Mouse (Mus musculus) right cerebral cortex, postnatal 36 days (tissue): ENCODE data around the gene Tarbp2.

Source experiments
- DNase-seq, 2 experiments: peaks; one replicate each; pipeline ENCODE4 v3.0.0; 2022; ENCODE audit warnings: low spot score in 2 of 2, mixed read lengths in 1 of 2

Tarbp2 gene

DNA sequence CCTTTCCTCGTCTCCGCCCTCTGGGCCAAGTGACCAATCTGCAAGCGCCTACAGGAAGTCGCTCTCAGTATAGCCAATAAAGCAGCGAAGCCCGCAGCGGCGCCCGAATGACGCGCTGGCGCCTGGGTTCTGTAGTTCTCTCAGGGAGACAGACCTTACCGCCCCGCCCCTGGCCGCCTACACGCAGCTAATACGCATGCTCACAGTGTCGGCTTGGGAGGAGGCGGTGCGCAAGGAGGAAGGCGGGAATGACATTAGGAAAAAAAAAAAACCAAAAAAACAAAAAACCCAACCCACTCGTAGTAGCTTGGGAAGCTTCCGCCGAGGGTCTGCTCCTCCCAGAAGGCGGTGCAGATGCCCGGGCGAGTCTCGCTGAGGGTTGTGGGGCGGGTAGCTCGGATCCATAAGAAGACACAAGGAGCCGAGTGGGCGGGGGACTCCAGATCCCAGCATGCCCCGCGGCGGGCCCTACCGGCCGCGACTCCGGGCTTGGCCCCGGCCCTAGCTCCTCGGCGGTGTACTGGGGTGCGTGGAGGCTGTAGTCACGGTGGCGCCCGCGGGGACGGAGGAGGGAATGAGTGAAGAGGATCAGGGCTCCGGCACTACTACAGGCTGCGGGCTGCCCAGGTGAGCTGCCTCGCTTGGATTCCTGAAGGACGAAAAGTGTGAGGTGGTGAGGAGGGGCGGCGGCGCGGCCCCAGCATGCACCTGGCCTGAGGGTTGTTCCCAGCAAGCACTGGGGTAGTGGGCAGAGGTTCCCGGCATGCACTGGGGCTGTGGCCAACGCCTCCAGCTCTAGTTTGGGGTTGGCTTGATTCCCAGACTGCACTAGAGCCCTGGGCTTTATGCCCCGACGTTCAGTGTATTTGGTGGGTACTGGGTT, at the start of gene Tarbp2:
Tarbp2 (plus strand) TSS at position 217 of the 883 bp plus-strand sequence.
- peak; percentile 100 for DNase-seq

DNA sequence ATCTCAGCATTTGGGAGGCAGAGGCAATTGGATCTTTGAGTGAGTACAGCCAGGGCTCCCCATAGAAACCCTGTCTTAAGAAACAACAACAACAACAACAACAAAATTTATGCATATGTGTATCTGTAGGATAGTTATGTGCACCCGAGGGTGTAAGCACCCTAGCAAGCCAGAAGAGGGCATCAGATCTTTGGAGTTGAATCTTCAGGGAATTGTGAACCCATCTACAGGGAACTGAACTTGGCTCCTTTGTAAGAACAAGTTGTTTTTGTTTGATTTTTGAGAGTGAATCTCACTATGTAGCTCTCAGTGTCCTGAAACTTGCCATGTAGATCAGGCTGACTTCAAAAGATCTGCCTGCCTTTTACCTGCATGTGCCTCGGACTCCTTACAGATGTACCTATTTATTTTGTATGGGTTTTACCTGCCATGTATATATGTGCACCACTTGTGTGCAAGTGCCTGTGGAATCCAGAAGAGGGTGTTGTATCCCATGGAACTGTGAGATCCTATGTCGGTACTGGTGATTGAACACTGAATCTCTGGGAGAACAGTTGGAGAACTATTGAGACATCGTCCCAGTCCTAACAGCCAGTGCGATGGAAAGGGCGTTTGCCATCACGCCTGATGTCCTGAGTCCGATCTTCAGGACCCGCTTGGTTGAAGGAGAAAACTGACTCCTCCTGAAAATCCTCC, 49.2 kb upstream of the Tarbp2 start:
- DNase-seq, result no peak

DNA sequence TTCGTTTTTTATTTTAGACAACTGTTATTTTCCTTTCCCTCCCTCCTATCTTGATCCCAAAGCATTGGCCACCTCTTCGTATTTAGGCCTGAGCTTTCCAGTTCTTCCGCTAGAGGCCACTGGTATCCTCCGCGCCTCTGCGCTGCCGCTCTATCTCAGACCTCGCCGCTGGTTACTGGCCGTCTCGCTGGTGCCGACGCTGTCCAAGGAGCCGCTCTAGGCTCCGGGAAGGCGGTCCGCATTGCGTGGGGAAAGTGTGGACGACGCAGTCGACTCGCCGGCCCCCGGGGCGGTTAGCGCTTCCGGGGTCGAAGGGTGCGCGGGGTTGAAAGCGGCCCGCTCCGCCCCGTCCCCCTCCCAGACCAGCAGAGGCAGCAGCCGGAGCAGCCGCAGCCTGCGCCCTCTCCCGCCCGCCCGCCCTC, 47.8 kb upstream of the Tarbp2 start, which contains the start of gene Pcbp2:
Pcbp2 (plus strand) TSS at position 357 of the 422 bp plus-strand sequence.
- peak; percentile 96 to 97 for DNase-seq

DNA sequence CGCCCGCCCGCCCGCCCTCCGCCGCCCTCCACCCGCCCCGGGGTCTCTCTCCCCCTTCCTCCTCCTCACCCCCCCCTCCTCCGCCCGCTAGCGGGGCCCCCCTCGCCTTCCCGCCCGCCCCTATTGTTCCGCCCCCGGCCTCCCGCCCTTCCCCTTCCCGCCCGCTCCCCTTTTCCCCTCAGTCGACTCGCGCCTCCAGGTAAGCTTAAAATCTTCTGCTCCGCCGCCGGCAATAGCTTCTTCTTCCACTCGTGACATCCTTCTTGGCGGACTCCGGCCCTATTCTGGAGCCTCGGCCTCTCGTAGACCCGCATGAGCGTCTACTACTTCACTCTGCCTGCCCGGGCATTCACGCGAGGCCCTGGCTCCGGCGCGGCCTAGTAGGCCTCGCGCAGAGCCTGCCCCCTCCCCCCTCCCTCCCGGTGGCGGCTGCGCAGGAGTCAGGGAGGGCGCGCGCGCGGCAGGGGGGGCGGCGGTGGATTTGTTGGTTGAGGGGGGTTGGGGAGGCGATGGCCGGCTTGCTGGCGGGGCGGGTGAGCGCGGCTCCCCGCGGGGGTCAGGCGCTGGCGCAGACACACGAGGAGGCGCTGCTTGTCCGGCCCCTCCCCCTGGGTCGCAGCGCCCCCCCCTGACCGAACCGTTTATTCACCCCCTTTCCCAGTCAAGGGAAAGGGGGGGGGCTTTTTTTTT, 47.2 kb upstream of the Tarbp2 start:
- peak; percentile 60 to 70 for DNase-seq

DNA sequence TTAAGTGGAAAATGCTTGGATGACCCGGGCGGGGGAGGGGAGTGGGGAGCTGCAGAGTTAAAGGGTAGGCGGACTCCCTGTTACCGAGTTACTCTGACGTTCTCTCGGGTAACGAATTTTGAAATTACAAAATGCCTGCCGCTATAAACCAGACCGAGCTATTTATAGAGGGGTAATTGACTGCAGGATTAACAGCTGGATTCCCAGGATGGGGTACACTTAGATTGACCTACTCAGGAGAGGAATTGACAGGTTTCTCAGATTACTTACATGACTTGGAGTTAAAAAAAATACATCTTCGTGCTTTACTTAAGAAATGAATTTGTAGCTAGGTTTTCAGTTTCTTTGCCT, 46.7 kb upstream of the Tarbp2 start:
- DNase-seq, result no peak

DNA sequence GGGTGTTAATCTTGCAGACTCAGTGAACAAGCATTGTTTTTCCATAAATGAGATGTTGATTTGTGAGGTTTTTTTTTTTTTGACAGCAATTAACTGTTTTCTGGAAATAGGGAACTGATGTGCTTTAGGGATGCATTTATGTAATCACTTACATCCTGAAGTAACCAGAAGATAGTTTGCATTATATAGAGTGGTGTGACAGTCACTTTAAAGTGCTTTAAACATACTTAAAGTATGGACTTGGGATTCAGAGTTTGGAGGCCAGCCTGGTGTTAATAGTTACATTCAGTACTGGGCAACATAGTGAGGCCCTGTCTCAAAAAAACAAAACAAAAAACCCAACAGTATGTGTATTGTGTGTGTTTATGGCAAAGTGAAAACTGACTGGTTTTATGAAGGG, 46.3 kb upstream of the Tarbp2 start:
- no peak for DNase-seq

DNA sequence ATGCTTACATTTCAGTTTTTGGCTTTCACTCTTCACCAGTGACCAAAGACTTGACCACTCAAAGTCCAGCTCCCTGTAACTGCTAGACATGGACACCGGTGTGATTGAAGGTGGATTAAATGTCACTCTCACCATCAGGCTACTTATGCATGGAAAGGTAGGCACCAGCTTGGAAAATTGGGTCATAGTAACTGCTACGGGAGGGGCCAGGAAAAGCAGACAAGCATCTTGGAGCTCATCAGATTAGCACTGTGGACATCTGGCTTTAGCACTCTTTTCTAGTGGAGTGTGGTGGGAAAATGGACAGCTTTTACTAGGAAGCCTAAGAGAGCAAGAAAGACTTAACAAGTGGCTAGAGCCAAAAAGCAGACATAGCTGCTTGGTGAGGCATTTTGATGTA, 44.7 kb upstream of the Tarbp2 start:
- DNase-seq, result no peak

DNA sequence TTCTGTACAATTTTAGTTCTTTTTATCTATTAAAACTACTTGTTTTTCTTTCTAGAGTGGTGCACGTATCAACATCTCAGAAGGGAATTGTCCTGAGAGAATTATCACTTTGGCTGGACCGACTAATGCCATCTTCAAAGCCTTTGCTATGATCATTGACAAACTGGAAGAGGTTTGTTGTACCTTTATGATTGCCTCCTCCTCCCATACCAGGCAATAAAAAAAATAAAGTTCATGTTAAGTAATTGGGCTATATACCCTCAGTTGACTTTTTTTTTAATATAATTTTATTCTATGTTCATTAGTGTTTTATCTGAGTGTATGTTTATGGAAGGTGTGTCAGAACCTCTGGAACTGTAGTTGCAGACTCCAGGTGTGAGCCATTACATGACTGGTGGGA, 43.5 kb upstream of the Tarbp2 start:
- no peak for DNase-seq

DNA sequence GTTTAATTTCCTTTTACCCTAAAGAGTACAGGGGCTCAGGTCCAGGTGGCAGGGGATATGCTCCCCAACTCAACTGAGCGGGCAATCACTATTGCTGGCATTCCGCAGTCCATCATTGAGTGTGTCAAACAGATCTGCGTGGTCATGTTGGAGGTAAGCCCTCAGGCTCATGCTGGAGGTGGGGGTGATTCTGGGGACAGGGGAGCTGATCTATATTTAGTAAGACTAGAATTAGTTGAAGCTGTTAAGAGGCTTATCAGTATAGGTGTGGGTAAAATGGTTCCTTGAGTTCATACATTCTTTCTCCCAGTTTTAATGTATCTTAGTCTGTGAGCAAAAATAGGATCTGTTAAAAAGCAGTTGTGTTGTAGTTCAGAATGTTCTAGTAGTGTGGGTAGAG, 34.9 kb upstream of the Tarbp2 start:
- DNase-seq, result no peak

DNA sequence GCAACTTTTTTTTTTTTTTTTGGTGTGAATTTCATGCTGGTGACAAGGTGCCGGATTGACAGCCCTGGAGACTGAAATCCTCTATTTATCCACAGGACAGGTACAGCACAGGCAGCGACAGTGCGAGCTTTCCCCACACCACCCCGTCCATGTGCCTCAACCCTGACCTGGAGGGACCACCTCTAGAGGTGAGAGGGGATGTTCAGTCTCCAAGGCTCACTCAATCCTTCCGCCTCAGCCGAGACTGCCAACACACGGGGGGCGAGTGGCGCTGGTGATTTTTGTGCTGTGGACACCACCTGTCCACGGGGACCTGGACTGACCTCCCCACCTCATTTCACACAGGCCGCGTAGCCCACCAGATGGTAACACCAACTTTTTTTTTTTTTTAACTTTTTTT, 32.1 kb upstream of the Tarbp2 start:
- no peak for DNase-seq

DNA sequence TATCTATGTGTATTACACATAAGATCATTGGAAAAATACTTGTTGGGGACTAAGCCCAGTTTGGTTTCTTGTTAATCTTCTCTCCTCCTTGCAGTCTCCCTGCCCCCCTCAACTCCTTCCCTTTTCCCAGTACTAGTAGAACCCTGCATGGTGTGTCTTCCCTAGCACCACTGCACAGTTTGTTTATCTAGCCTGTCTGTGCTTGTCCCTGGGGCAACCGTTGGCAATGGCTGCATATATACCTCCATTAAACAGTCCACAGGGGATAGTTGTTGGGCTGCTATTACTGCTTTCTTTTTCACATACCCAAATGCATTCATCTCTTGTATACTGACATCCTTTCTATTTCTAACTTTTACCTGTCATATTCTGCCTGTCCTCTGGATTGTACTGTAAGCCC, 30.3 kb upstream of the Tarbp2 start:
- DNase-seq, result no peak

DNA sequence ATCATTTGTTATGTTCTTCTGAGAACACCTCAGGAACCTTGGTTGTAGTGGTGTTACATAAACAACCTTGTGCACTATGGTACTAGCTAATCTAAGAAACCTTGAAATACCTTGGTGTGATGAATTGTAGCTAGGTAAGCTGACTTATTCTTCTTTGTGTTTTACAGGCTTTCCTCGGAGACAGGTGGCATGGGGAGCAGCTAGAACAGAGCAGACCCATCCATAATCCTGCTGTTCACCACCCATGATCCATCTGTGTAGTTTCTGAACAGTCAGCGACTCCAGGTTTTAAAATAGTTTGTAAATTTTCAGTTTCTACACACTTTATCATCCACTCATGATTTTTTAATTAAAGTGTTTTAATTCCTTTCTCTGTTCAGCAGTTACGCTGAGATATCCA, 19.7 kb upstream of the Tarbp2 start:
- no peak for DNase-seq

DNA sequence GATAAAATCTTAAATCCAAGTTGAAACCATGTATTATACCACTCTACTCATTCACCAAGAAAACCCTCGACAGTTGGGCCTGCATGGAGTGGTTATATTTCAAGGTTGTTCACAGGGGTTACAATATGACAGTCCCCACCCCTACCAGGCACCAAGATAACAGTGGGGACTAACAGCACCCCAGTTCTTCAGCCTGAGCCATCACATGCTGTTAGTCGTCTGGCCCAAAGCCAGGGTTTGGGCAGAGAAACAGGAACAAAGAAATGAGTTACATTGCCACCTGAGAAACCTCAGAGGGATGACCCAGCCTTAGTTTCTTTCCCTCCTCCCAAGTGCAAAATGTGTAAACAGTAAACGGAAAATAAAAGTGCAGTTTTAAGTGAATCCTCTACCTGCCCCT, 18.6 kb upstream of the Tarbp2 start:
- DNase-seq, result no peak

DNA sequence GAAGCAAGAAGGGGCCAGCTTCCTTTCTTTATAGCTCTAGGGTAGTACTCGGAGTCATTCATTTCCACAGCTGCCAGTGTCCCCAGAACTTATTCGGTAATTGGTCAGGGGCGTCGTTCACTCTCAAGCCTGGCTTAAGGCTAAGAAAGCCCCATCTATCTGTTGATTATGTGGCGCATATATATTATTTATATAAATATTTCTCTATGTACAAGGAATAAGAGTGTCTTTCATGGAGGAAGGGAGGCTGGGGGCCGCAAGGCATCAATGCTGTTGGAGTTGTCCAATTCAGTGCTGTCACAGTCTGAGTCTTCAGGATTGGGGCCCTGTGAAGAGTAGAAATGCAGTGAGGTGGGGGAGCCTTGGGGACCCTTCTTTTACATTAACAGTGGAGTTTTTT, 18.1 kb upstream of the Tarbp2 start:
- DNase-seq, result no peak

DNA sequence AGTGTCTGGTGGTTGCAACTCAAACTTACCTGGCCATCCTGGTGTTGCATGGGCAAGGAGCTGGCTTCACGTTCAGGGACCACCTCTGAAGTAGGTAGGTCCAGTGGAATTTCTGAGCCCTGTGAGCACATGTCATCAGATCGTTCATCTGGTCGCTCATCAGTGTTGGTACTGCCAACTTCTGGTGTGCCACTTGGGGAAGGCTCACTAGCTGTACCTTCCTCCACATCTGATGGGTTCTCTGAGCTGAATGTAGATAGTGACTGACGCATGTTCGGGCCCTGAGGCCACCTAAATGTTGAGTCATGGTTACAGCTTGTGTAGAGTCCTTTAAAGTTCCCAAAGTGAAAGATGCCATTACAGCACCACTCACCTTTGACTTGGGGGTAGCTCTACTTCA, 17.5 kb upstream of the Tarbp2 start:
- DNase-seq, result no peak

DNA sequence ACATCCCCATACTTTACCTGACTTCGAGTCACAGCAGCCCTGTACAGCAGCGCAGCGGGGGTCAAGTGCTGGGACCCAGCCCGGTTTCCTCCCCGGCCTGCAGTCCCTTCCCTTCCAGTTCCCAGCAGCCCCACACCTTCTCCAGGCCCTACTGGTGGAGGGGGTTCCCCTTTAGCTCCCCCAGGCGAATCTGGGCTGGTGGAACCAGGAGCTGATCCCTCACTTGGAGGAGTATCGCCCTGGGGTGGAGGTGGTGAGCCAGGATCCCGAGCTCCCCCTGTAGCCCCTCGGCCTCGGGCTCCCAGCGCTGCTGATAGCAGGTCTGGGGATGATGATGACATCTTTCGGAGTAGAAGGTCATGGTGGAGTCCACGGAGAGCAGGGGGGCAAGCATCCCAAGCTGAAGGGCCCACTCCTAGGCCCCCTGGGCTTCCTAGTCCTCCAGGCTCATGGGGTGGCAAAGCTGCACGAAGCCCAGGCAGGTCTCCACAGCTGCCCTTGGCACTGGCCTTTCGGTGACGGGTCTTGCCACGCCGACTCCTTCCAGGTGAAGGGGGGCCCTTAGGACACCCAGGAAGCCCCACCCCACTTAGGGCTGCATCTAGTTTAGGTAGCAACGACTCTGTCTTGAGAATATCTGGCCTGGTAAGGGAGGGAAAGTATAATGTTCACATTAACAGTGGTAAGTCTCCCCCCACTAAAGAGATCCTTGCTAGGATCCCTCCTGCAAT, 16.7 kb upstream of the Tarbp2 start:
- DNase-seq, result no peak

DNA sequence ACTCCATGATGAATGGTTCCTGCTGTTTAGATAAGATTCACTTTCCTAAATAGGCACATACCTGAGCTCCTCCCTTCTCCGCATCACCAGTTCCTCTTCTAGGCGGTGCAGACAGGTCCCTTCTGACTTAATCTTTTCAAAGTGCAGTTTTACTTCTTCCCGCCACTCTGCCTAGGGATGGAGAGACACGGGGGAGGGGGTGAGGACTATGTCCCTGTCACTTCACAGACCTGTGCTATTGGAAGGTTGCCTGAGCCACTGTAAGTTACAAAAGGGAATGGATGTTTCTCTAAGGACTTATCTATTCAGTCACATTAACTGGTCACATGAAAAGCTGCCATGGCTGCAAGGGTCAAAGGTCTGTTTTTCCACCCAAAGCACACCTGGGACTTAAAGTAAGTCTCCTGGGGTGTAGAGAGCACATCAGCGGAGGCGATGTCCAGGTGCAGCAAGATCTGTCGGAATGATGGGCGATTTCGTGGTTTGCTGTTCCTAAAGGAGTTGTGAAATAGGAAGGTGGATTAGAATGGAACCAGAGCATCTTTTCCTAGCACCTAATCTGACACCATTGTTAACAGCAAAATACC, 15.6 kb upstream of the Tarbp2 start:
- no peak for DNase-seq

DNA sequence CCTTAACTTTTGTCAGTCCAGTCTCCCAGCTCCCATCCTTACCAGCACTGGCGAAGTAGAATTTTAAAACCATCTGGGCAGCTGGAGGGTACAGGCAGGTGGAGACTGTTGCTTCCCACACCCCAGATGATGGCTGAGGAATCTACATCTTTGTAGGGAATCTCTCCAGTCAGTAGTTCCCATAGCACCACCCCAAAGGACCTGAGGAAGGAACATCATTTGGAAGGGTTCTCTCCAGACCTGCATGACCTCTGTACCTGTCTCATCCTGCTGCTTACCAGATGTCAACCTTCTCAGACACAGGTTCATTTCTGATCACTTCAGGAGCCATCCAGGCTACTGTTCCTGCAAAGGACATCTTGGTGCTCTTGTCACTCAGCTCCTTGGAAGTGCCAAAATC, 14.5 kb upstream of the Tarbp2 start, which contains the start of gene Gm10337:
Gm10337 (plus strand) TSS at position 276 of the 400 bp plus-strand sequence.
- DNase-seq, result no peak

DNA sequence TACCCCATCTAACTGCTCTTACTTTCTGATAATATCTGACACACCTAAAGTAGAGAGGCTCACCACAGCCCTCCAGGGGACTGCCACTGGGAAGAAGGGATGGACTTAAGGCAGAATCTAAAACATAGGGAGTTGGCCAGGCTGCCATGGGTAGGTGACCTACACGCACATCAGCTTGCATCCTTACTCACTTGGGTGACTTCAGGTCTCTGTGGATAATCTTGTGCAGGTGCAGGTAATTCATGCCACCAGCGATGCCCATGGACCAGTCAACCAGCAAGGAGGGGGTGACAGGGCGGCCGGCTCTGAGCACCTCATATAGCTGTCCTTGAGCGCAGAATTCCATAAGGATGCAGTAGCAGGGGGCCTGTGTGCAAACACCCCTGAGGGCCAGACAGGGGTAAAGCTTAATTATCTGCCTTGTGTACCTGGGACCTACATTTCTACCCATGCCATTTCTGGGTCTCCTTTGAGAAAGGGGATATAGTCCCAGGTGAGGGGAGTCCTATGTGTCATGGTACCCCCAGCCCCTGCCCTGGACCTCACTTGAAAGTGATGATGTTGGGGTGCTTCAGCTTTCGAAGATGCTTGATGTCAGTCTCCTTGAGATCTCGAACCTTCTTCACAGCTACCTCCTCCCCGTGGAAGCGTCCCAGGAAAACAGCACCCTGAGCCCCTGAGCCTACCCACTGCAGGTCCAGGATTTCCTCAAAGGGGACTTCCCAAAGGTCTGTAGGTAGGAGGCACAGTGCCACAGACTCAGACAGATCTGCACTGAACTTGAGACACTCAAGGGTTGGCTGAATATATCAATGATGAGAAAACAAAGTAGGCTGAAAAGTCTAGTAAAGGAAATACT, 13.8 kb upstream of the Tarbp2 start:
- DNase-seq, result no peak

DNA sequence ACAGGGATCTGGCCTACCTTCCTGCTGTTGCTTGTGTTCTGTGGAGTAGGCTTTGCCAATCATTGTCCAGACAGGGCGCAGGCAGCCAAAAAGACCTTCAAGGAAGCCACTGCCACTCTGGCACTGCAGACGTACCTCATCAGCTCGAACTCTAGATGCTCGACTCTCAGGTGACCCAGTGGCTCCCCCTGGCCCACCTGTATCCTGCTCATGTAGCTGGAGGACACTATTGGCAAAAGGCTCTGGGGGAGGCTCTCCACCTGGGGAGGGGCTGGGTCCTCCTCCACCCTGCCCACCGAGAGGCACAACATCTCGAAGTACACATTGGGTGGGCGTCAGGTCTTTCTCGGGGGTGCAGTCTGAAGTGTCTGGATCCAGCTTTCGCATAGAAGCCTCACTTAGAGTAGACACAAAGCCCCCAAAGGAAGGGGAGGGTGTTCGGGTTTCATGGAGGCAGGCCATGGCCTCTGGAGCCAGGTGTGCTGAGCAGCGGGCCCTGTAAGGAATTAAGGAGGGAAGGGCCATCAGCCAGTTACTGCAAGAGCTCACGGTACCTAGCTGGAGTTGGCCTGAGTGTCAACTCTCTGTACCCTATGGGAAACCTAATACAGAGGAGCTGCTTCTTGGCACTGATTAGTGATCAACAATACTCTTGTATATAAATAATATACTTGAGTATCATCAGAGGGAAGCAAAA, 12.8 kb upstream of the Tarbp2 start:
- DNase-seq, result peak in 1 of 2 experiments; percentile 0
